Mouse (Mus musculus): Measurements from ENCODE around the gene Gpr87.

- TF ChIP-seq CTCF (conservative IDR thresholded peaks at IDR 0.05; ENCODE audit: low read length) (no peak), NANOG (IDR thresholded peaks at IDR 0.05; ENCODE audit: borderline replicate concordance, low read length) (no peak), POU5F1 (IDR thresholded peaks at IDR 0.05; ENCODE audit: borderline replicate concordance, low read length) (no peak)
Observed at GRCm38 (mm10) chr3:59145194-59145593, 49.7 kb downstream of the Gpr87 start.

Data from E14TG2a.4 (cell line).